Comparison of ENCODE assay signal across 19 mouse cellular contexts in the genomic region with DNA sequence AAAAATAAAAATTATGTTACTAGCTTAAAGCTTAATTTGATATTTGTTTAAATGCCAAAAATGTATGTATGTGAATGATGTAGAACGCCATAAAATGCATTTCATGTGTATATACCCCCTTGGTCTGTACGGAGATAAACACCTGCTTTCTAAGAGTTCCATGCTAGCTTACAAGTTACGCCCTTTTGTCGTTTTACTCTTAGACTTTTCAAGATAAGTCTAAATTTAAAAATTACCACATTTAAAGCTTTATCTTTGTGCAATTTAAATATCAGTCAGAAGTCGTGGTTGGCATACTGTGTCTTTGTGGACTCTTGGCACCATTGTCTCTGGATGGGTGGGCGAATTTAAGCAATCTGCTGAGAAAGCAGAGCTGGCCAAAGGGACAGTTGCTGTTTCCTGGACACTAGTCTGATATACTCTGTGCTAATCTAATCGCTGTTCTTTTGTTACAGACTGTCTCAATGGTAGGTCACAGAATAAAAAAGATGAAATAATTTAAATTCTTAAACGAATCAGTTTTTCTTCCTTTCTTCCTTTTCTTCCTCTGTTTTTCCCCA. TPM values are rescaled to one million over a fixed set of nuclear protein-coding genes. Genes with fewer than 3 reads are reported as not detected.
DNase-seq lines count a peak whose midpoint lies in the region; ATAC-seq and TF ChIP-seq lines count a peak whose summit lies in the region.
"Had no signal": no experiment of that assay in that cellular context is flagged by ENCODE, and none has a peak within 500 bp of the region (broad histone marks: within the 10 kb centered on the region; RNA-seq: fewer than 3 reads in every experiment).

No protein-coding gene starts in this region.

- H3K9me3 ChIP-seq in heart, embryonic 11.5 days (replicated peaks; ENCODE audit: control insufficient read depth, low read length): no peaks in the 10 kb centered on the region
- no peaks in the 10 kb centered on the region for H3K9me3 ChIP-seq in midbrain, embryonic 11.5 days (ENCODE audit: control insufficient read depth, low read length)
- H3K9me3 ChIP-seq in midbrain, embryonic 16.5 days (replicated peaks; ENCODE audit: control insufficient read depth, low read length, poor library complexity, severe bottlenecking): no peaks in the 10 kb centered on the region
- H3K9me3 ChIP-seq: embryonic facial prominence, embryonic 12.5 days; forebrain, embryonic 13.5 days; hindbrain, embryonic 13.5 days had no signal

- H3K4me2 ChIP-seq in heart, embryonic 11.5 days: no peak overlapping the region
- H3K4me2 ChIP-seq in midbrain, embryonic 11.5 days: no peak overlapping the region
- H3K4me2 ChIP-seq in midbrain, embryonic 16.5 days (ENCODE audit: low read length): no peak overlapping the region
- H3K4me2 ChIP-seq: embryonic facial prominence, embryonic 12.5 days; forebrain, embryonic 13.5 days; hindbrain, embryonic 13.5 days had no signal

- 60% methylated on average over 8 of the region's 8 CpGs for WGBS in heart, adult 2 months
- WGBS in heart, embryonic 11.5 days (ENCODE audit: insufficient replicate concordance): 85% methylated on average over 8 of the region's 8 CpGs
- WGBS in midbrain, embryonic 11.5 days: 93% methylated on average over 8 of the region's 8 CpGs
- 92% methylated on average over 8 of the region's 8 CpGs for WGBS in midbrain, embryonic 16.5 days
- 68% methylated on average over 8 of the region's 8 CpGs for WGBS in lung, adult 2 months

- H3K79me2 ChIP-seq in heart, adult 2 months (replicated peaks; ENCODE audit: control insufficient read depth, insufficient read depth, low read length): 0 out of 2 replicates have a peak, but pooled peaks cover 1% of the 10 kb centered on the region

- H3K36me3 ChIP-seq in heart, adult 2 months (ENCODE audit: control insufficient read depth, insufficient read depth, low read length): peaks cover 24% of the 10 kb centered on the region
- H3K36me3 ChIP-seq in heart, embryonic 11.5 days (ENCODE audit: control insufficient read depth, insufficient read depth, low read length): peaks cover 40% of the 10 kb centered on the region
- peaks cover 29% of the 10 kb centered on the region for H3K36me3 ChIP-seq in midbrain, embryonic 11.5 days (ENCODE audit: control insufficient read depth, insufficient read depth, low read length)
- H3K36me3 ChIP-seq in midbrain, embryonic 16.5 days (ENCODE audit: control insufficient read depth, insufficient read depth, low read length): peaks cover 29% of the 10 kb centered on the region

- no peak for TF ChIP-seq POLR2A in heart, adult 2 months (IDR thresholded peaks at IDR 0.05; ENCODE audit: insufficient read depth, low read depth, low read length)
- TF ChIP-seq POLR2A in lung, adult 2 months (IDR thresholded peaks at IDR 0.05; ENCODE audit: borderline replicate concordance, extremely low read depth, low read depth, low read length): no peak

- TF ChIP-seq CTCF in heart, adult 2 months (IDR thresholded peaks at IDR 0.05): no peak
- TF ChIP-seq CTCF in lung, adult 2 months (IDR thresholded peaks at IDR 0.05; ENCODE audit: insufficient read depth, low read length): no peak

- peak overlapping the region; percentile 58 for H3K27ac ChIP-seq in heart, adult 2 months
- no peak overlapping the region for H3K27ac ChIP-seq in heart, embryonic 11.5 days (ENCODE audit: low read depth, low read length)
- H3K27ac ChIP-seq in midbrain, embryonic 11.5 days (ENCODE audit: low read depth, low read length): no peak overlapping the region
- no peak overlapping the region for H3K27ac ChIP-seq in midbrain, embryonic 16.5 days (ENCODE audit: low read length)
- H3K27ac ChIP-seq: embryonic facial prominence, embryonic 12.5 days; forebrain, embryonic 13.5 days; hindbrain, embryonic 13.5 days; hindbrain, postnatal 0 days had no signal

- peaks cover 20% of the 10 kb centered on the region for H3K4me1 ChIP-seq in heart, adult 2 months (ENCODE audit: control insufficient read depth, insufficient read depth, low read length)
- 0 out of 2 replicates have a peak, but pooled peaks cover 3% of the 10 kb centered on the region for H3K4me1 ChIP-seq in heart, embryonic 11.5 days (ENCODE audit: control insufficient read depth, insufficient read depth, low read length)
- H3K4me1 ChIP-seq in midbrain, embryonic 11.5 days (ENCODE audit: control insufficient read depth, insufficient read depth, low read length): no peaks in the 10 kb centered on the region
- H3K4me1 ChIP-seq in midbrain, embryonic 16.5 days (ENCODE audit: control insufficient read depth, insufficient read depth, low read length): no peaks in the 10 kb centered on the region
- peaks cover 7% of the 10 kb centered on the region for H3K4me1 ChIP-seq in lung, adult 2 months (ENCODE audit: control insufficient read depth, insufficient read depth, low read length)
- H3K4me1 ChIP-seq: forebrain, embryonic 13.5 days had no signal

- no peak overlapping the region for H3K9ac ChIP-seq in heart, adult 2 months (ENCODE audit: low read depth, low read length)
- H3K9ac ChIP-seq in heart, embryonic 11.5 days (ENCODE audit: low read depth, low read length): no peak overlapping the region
- no peak overlapping the region for H3K9ac ChIP-seq in midbrain, embryonic 11.5 days (ENCODE audit: low read length)
- H3K9ac ChIP-seq in midbrain, embryonic 16.5 days (ENCODE audit: low read depth, low read length): no peak overlapping the region
- H3K9ac ChIP-seq: embryonic facial prominence, embryonic 12.5 days; forebrain, embryonic 13.5 days; forebrain, postnatal 0 days; hindbrain, embryonic 13.5 days had no signal

- H3K27me3 ChIP-seq in heart, adult 2 months (ENCODE audit: control insufficient read depth, insufficient read depth, low read length): no peaks in the 10 kb centered on the region
- no peaks in the 10 kb centered on the region for H3K27me3 ChIP-seq in heart, embryonic 11.5 days (ENCODE audit: control insufficient read depth, insufficient read depth, low read length)
- H3K27me3 ChIP-seq in midbrain, embryonic 11.5 days (ENCODE audit: control insufficient read depth, insufficient read depth, low read length): no peaks in the 10 kb centered on the region
- H3K27me3 ChIP-seq in midbrain, embryonic 16.5 days (ENCODE audit: control insufficient read depth, insufficient read depth, low read depth, low read length): no peaks in the 10 kb centered on the region
- H3K27me3 ChIP-seq: embryonic facial prominence, embryonic 12.5 days; forebrain, embryonic 13.5 days; hindbrain, embryonic 13.5 days had no signal

- DNase-seq in heart, adult 2 months: no peak
- DNase-seq in midbrain, embryonic 11.5 days (ENCODE audit: low spot score, missing footprints): peak; percentile 0
- DNase-seq in left cerebral cortex, postnatal 36 days (ENCODE audit: low spot score in 2 of 2): no peak
- no peak for DNase-seq in lung, adult 2 months
- DNase-seq: adrenal gland, adult 8-10 months; adrenal gland, postnatal 36 days; cerebellum, adult 2 months; cerebellum, postnatal 25 days; forebrain, postnatal 0 days; gastrocnemius, postnatal 36 days; heart, postnatal 14 days had no signal

- ATAC-seq in heart, embryonic 11.5 days (replicated peaks; ENCODE audit: insufficient number of reproducible peaks, low FRiP score, low TSS enrichment): no peak
- no peak for ATAC-seq in midbrain, embryonic 11.5 days (ENCODE audit: low FRiP score)
- ATAC-seq in midbrain, embryonic 16.5 days: no peak
- 0 out of 2 replicates have a peak, but pooled peaks have one; percentile 34 for ATAC-seq in erythroblast, adult 5-6 weeks (replicated peaks; ENCODE audit: low FRiP score, poor library complexity, severe bottlenecking)
- ATAC-seq: forebrain, embryonic 13.5 days; forebrain, postnatal 0 days had no signal

- no peak overlapping the region for H3K4me3 ChIP-seq in heart, adult 2 months
- no peak overlapping the region for H3K4me3 ChIP-seq in heart, embryonic 11.5 days (ENCODE audit: low read depth, low read length)
- no peak overlapping the region for H3K4me3 ChIP-seq in midbrain, embryonic 11.5 days (ENCODE audit: low read depth, low read length)
- no peak overlapping the region for H3K4me3 ChIP-seq in midbrain, embryonic 16.5 days (ENCODE audit: low read depth, low read length)
- no peak overlapping the region for H3K4me3 ChIP-seq in lung, adult 2 months (replicated peaks; ENCODE audit: extremely low read depth, low read depth, low read length)
- H3K4me3 ChIP-seq: embryonic facial prominence, embryonic 12.5 days; forebrain, embryonic 13.5 days; hindbrain, embryonic 13.5 days had no signal

- no peak for TF ChIP-seq EP300 in heart, adult 2 months (IDR thresholded peaks at IDR 0.05; ENCODE audit: insufficient read depth, low read depth, low read length)

- intact Hi-C loops in heart, adult 2 months (cut with DNase I): no loop called here
- intact Hi-C loops in left cerebral cortex, postnatal 36 days (cut with DNase I): no loop called here

RNA-seq across cellular contexts. Expression of a gene that starts 20.0 kb away (rescaled TPM):
- 100 to 1,000 TPM; 363 to 378 TPM for total RNA-seq in heart, adult 2 months (2021)
- polyA plus RNA-seq in heart, adult 2 months (2012; rRNA removed): 169 and 248 TPM in 2 replicates
- polyA plus RNA-seq in heart, embryonic 11.5 days (2014; fragmentation: Nextera tagmentation; extraction: Ambion mirVana): 435 and 522 TPM in 2 replicates
- 435 and 478 TPM in 2 replicates for polyA plus RNA-seq in midbrain, embryonic 11.5 days (2014; fragmentation: Nextera tagmentation; extraction: Ambion mirVana)
- 538 and 554 TPM in 2 replicates for polyA plus RNA-seq in midbrain, embryonic 16.5 days (2015; fragmentation: Nextera tagmentation; extraction: Ambion mirVana)
- total RNA-seq in erythroblast, adult 5-6 weeks (2015; ENCODE audit: low replicate concordance): 30.0 and 33.6 TPM in 2 replicates
- total RNA-seq in erythroblast, adult 5-6 weeks (2017; ENCODE audit: low replicate concordance): 20.4 and 23.6 TPM in 2 replicates
- 100 to 1,000 TPM; 563 to 569 TPM for total RNA-seq in left cerebral cortex, postnatal 36 days (2021)
- 110 and 128 TPM in 2 replicates for polyA plus RNA-seq in lung, adult 2 months (2012; rRNA removed)

RNA-seq across cellular contexts. Expression of a gene that starts 52.9 kb away (rescaled TPM):
- 1 to 10 TPM; 5.8 to 6.3 TPM for total RNA-seq in heart, adult 2 months (2021)
- 6.1 and 7.9 TPM in 2 replicates for polyA plus RNA-seq in heart, adult 2 months (2012; rRNA removed)
- 0.86 and 1.2 TPM in 2 replicates for polyA plus RNA-seq in heart, embryonic 11.5 days (2014; fragmentation: Nextera tagmentation; extraction: Ambion mirVana)
- 1.9 and 2.7 TPM in 2 replicates for polyA plus RNA-seq in midbrain, embryonic 11.5 days (2014; fragmentation: Nextera tagmentation; extraction: Ambion mirVana)
- polyA plus RNA-seq in midbrain, embryonic 16.5 days (2015; fragmentation: Nextera tagmentation; extraction: Ambion mirVana): 3.4 and 3.9 TPM in 2 replicates
- not detected in 2 replicates for total RNA-seq in erythroblast, adult 5-6 weeks (2015; ENCODE audit: low replicate concordance)
- not detected in 2 replicates for total RNA-seq in erythroblast, adult 5-6 weeks (2017; ENCODE audit: low replicate concordance)
- 10 to 100 TPM; 14.0 to 15.6 TPM for total RNA-seq in left cerebral cortex, postnatal 36 days (2021)
- polyA plus RNA-seq in lung, adult 2 months (2012; rRNA removed): 16.6 and 17.6 TPM in 2 replicates
- total RNA-seq: hematopoietic stem cell, adult 5-6 weeks had no signal

RNA-seq across cellular contexts. Expression of a gene that starts 57.5 kb away (rescaled TPM):
- total RNA-seq in heart, adult 2 months (2021): 100 to 1,000 TPM in 1 of 2 experiments, 10 to 100 TPM in 1; 92.3 to 110 TPM
- polyA plus RNA-seq in heart, adult 2 months (2012; rRNA removed): 74.6 and 85.7 TPM in 2 replicates
- polyA plus RNA-seq in heart, embryonic 11.5 days (2014; fragmentation: Nextera tagmentation; extraction: Ambion mirVana): 23.6 and 27.1 TPM in 2 replicates
- 11.1 and 12.4 TPM in 2 replicates for polyA plus RNA-seq in midbrain, embryonic 11.5 days (2014; fragmentation: Nextera tagmentation; extraction: Ambion mirVana)
- polyA plus RNA-seq in midbrain, embryonic 16.5 days (2015; fragmentation: Nextera tagmentation; extraction: Ambion mirVana): 14.3 and 15.6 TPM in 2 replicates
- total RNA-seq in erythroblast, adult 5-6 weeks (2015; ENCODE audit: low replicate concordance): 20.1 and 24.0 TPM in 2 replicates
- total RNA-seq in erythroblast, adult 5-6 weeks (2017; ENCODE audit: low replicate concordance): 21.0 and 25.6 TPM in 2 replicates
- total RNA-seq in left cerebral cortex, postnatal 36 days (2021): 10 to 100 TPM; 22.3 to 22.7 TPM
- polyA plus RNA-seq in lung, adult 2 months (2012; rRNA removed): 16.3 and 20.3 TPM in 2 replicates
